Mouse (Mus musculus) midbrain, embryonic 13.5 days (tissue): Measurements from ENCODE around the gene Ccdc181. TPM values are rescaled to one million over a fixed set of nuclear protein-coding genes. Genes with fewer than 3 reads are reported as not detected.

Experiments used
- polyA plus RNA-seq: library from polyadenylated mRNA; unstranded; fragments of >200 nt; fragmentation: Nextera tagmentation; extraction: Ambion mirVana; gene quantifications from 2 replicates; pipeline ENCODE4 v1.2.1, GENCODE M21; 2015

Ccdc181 gene
- polyA plus RNA-seq, 1 experiment from 2014 or later, result 22.7 TPM

Other genes starting within 250 kb of the Ccdc181 start
- not detected in 2 replicates for gene Sele, start 227.4 kb upstream of the Ccdc181 start, polyA plus RNA-seq
- gene Sell, start 213.6 kb upstream of the Ccdc181 start, polyA plus RNA-seq, result not detected in 2 replicates
- 0.04 TPM in 1 of 2 replicates, not detected in the other for gene Selp, start 160.3 kb upstream of the Ccdc181 start, polyA plus RNA-seq
- 0.07 and 0.08 TPM in 2 replicates for gene F5, start 123.7 kb upstream of the Ccdc181 start, polyA plus RNA-seq
- 7.0 and 7.7 TPM in 2 replicates for gene Slc19a2, start 26.5 kb upstream of the Ccdc181 start, polyA plus RNA-seq
- 32.1 and 38.8 TPM in 2 replicates for gene Nme7, start 28.5 kb downstream of the Ccdc181 start, polyA plus RNA-seq
- gene Blzf1, start 31.9 kb downstream of the Ccdc181 start, polyA plus RNA-seq, result 30.7 and 31.3 TPM in 2 replicates
- gene Atp1b1, start 182.8 kb downstream of the Ccdc181 start, polyA plus RNA-seq, result 90.1 and 91.0 TPM in 2 replicates